Mouse (Mus musculus) heart, adult 11 months (tissue): ENCODE measurements around the gene Nos1ap.

Experiments
- DNase-seq: peaks from one replicate; pipeline ENCODE4 v3.0.0; 2022

Nos1ap gene

DNA sequence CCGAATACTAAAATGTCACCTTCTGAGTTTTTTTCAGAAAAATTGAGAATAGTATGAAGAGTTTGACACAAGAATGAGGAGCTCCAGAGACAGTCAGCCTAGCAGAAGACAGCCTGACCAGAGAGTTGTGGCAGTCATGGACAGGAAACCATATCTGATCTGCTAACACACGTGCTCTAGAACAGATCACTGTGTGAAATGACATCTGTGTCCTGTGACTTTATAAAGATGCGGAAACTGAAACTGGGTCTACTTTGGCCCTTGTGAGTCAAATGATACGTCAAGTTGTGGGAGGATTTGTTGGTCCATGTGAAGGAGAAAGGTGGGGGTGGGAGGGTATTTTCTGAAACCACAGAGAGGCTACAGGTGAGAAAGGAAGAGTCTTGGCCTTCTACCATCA is 319.0 kb downstream of the Nos1ap start:
- no peak for DNase-seq

DNA sequence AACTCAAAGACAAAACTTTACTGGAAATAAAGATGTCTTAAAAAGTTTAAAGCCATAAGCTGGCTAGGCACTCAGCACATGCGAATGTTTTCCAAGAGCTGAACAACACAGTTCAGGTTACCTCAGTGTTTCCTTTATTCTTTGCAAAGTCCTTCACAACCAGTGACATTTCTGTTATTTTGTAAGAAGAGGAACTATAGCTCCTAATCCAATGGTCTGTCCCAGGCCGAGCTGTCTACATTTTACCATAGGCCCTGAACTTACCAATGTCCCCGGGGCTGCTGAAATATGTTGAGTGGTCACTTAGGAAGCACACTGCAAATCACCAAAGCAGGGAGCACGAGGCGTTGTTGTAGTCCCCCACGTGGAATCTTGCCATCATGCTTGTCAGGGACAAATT is 319.4 kb downstream of the Nos1ap start:
- DNase-seq: no peak

DNA sequence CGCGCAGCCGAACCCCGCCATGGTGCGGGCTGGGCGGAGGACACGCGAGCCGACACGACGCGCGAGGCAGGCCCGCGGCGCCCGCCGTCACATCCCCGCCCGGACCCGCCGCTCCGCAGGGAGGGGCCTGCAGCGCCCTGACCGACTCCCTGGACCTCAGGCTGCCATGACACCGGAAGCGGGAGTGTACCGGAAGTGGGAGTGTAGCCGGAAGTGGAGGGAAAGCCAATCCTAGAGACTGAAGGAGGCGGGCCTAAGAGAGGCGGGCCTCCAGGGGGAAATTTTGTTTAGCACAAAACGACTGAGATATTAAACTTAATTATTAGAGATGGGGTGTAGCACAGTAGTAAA is 334.1 kb downstream of the Nos1ap start:
- DNase-seq: peak; percentile 99

DNA sequence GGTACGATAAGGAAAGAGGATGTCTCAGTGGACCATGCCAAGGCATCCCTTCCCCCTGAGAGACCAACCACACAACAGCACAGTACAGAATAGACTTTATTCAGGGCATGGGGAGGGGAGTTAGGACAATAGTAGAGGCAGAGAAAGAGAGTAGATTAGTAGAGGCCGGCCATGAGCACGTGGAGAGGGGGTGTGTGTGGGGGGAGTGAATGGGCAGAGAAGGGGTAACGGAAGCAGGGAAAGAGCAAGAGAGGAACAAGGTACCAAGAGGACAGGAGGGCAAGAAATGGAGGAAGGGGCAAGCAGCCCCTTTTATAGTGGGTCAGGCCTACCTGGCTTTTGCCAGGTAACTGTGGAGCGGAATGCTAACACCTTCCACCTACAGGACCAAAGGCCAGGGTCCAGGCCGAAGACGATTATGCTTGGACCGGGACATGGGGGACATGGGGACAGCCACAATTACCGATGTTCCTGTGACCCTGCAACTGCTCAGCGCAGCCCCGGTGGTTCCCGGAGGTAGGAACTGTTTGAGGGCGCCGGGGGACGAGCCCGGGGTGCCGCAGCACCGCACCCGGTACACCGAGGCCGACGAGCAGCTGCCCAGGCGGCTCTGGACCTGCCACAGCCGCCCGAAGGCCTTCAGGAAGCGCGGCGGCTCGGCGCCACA is 334.6 kb downstream of the Nos1ap start:
- DNase-seq: no peak
